Mouse (Mus musculus) bone marrow, adult 2 months (tissue): ENCODE results near the gene Cmklr1. TPM values are rescaled to one million over a fixed set of nuclear protein-coding genes. Genes with fewer than 3 reads are reported as not detected.

Experiments used
- H3K27ac ChIP-seq: fragments of 200-500 bp; 2 replicates; pipeline ENCODE4 v1.5.1; 2012; ENCODE audit warnings: low read depth, mild to moderate bottlenecking, control low read depth, inconsistent platforms, low read length; ENCODE audit not compliant: control insufficient read depth, poor library complexity, insufficient read depth
- H3K4me1 ChIP-seq: fragments of 200-500 bp; 2 replicates; pipeline ENCODE4 v1.6.1; 2011; ENCODE audit warnings: low read length; ENCODE audit not compliant: control insufficient read depth, insufficient read depth
- H3K4me3 ChIP-seq: fragments of 200-500 bp; replicated peaks from 2 replicates; pipeline ENCODE3; 2011; ENCODE audit warnings: mild to moderate bottlenecking, low read depth, low read length, control low read depth; ENCODE audit not compliant: control insufficient read depth
- CTCF ChIP-seq: fragments of 200-500 bp; IDR thresholded peaks from 2 replicates; pipeline ENCODE4 v1.5.1; 2011; ENCODE audit warnings: low read length, control low read depth; ENCODE audit not compliant: control insufficient read depth, insufficient read depth
- POLR2A ChIP-seq: fragments of 200-500 bp; IDR thresholded peaks from 2 replicates; pipeline ENCODE4 v1.6.1; 2011; ENCODE audit warnings: low read depth, mild to moderate bottlenecking, control low read depth, low read length, borderline replicate concordance; ENCODE audit not compliant: control insufficient read depth
- WGBS: fragments of 180-500 bp; shearing (Covaris S2); methylation state at CpG from one replicate; pipeline ENCODE4 v1.1.7; 2018; 5-methylcytosine and 5-hydroxymethylcytosine counted together
- polyA plus RNA-seq: library from polyadenylated mRNA; stranded (reverse); fragments of >200 nt; gene quantifications from 2 replicates; pipeline ENCODE4 v1.2.4, GENCODE M21; 2011; ENCODE audit warnings: low replicate concordance; ENCODE audit not compliant: missing spikeins, insufficient read depth, insufficient read length

The Cmklr1 gene
- polyA plus RNA-seq, 1 experiment: 2.6 TPM

- H3K4me1 ChIP-seq: peaks cover 4% of the 10 kb centered on the region
- TF ChIP-seq CTCF: no peak
- TF ChIP-seq POLR2A: no peak
- H3K4me3 ChIP-seq: no peak overlapping the region
- H3K27ac ChIP-seq: no peak overlapping the region
- WGBS: 20% methylated on average over 3 of the region's 3 CpGs
Observed at GRCm38 (mm10) chr5:113670110-113670509, 19.9 kb upstream of the Cmklr1 start.

GRCm38 (mm10) chr5:113664629-113665195, 14.5 kb upstream of the Cmklr1 start:
- Histone ChIP-seq H3K4me1 (no peaks in the 10 kb centered on the region; the same call in 1 of the 2 replicates), H3K4me3 (no peak overlapping the region), H3K27ac (no peak overlapping the region)
- WGBS: 73% methylated on average over 12 of the region's 12 CpGs
- TF ChIP-seq CTCF (no peak), POLR2A (no peak)

GRCm38 (mm10) chr5:113664127-113664526, 13.9 kb upstream of the Cmklr1 start:
- Histone ChIP-seq H3K4me3 (no peak overlapping the region), H3K4me1 (no peaks in the 10 kb centered on the region; the same call in 1 of the 2 replicates), H3K27ac (no peak overlapping the region)
- TF ChIP-seq CTCF: no peak
- TF ChIP-seq POLR2A: no peak
- 4% methylated on average over 6 of the region's 6 CpGs for WGBS

GRCm38 (mm10) chr5:113660872-113661271, 10.6 kb upstream of the Cmklr1 start:
- H3K4me3 ChIP-seq: no peak overlapping the region
- no peaks in the 10 kb centered on the region; the same call in 1 of the 2 replicates for H3K4me1 ChIP-seq
- no peak overlapping the region for H3K27ac ChIP-seq
- TF ChIP-seq CTCF: no peak
- TF ChIP-seq POLR2A: no peak
- 69% methylated on average over 10 of the region's 10 CpGs for WGBS

- no peak overlapping the region for H3K27ac ChIP-seq
- no peak overlapping the region for H3K4me3 ChIP-seq
- peaks cover 1% of the 10 kb centered on the region; the same call in 1 of the 2 replicates for H3K4me1 ChIP-seq
- WGBS: 80% methylated on average over 12 of the region's 12 CpGs
- TF ChIP-seq POLR2A (no peak), CTCF (no peak)
Observed at GRCm38 (mm10) chr5:113654821-113655220, 4.6 kb upstream of the Cmklr1 start.

GRCm38 (mm10) chr5:113654206-113654605, 4.0 kb upstream of the Cmklr1 start:
- H3K4me3 ChIP-seq: no peak overlapping the region
- no peak for TF ChIP-seq CTCF
- no peak for TF ChIP-seq POLR2A
- 63% methylated on average over 11 of the region's 11 CpGs for WGBS
- H3K4me1 ChIP-seq: peaks cover 1% of the 10 kb centered on the region; the same call in 1 of the 2 replicates
- no peak overlapping the region for H3K27ac ChIP-seq

GRCm38 (mm10) chr5:113652215-113652614, 2.0 kb upstream of the Cmklr1 start:
- TF ChIP-seq POLR2A (no peak), CTCF (no peak)
- Histone ChIP-seq H3K4me1 (peaks cover 3% of the 10 kb centered on the region; the same call in 1 of the 2 replicates), H3K27ac (no peak overlapping the region), H3K4me3 (no peak overlapping the region)
- 6% methylated on average over 5 of the region's 5 CpGs for WGBS

- Histone ChIP-seq H3K27ac (peak overlapping the region; percentile 33; the same call in 1 of the 2 replicates), H3K4me1 (peaks cover 4% of the 10 kb centered on the region), H3K4me3 (no peak overlapping the region)
- TF ChIP-seq POLR2A (no peak), CTCF (no peak)
- WGBS: 49% methylated on average over 5 of the region's 5 CpGs
Observed at GRCm38 (mm10) chr5:113648647-113649211, 1.5 kb downstream of the Cmklr1 start.
